Mouse (Mus musculus) left cerebral cortex, adult 2 months (tissue): ENCODE measurements around the gene Tspo. TPM values are rescaled to one million over a fixed set of nuclear protein-coding genes. Genes with fewer than 3 reads are reported as not detected.

Source experiments
- DNase-seq, 2 experiments: peaks; one replicate each; pipeline ENCODE4 v3.0.0; 2021 to 2022; ENCODE audit warnings: low spot score in 2 of 2, mixed read lengths in 1 of 2; ENCODE audit errors: extremely low spot score in 1 of 2
- H3K27ac ChIP-seq: fragments of 200-600 bp; 2 replicates; pipeline ENCODE4 v1.8.1; 2022
- H3K4me3 ChIP-seq: fragments of 200-600 bp; 2 replicates; pipeline ENCODE4 v1.8.1; 2022
- CTCF ChIP-seq: fragments of 200-600 bp; IDR thresholded peaks from 2 replicates; pipeline ENCODE4 v1.8.1; 2022; ENCODE audit warnings: antibody characterized with exemption, mild to moderate bottlenecking, moderate library complexity
- intact Hi-C: fragments of 180-260 bp; cut with DNase I; formaldehyde crosslinking; loops from one replicate; pipeline ENCODE4 v1.15.1; 2025
- total RNA-seq, 2 experiments: library from RNA; stranded (reverse); gene quantifications; 2 replicates each; pipeline ENCODE4 v1.2.3; 2021

The Tspo gene
- total RNA-seq, 2 experiments from 2014 or later: 5.6 to 7.9 TPM

DNA sequence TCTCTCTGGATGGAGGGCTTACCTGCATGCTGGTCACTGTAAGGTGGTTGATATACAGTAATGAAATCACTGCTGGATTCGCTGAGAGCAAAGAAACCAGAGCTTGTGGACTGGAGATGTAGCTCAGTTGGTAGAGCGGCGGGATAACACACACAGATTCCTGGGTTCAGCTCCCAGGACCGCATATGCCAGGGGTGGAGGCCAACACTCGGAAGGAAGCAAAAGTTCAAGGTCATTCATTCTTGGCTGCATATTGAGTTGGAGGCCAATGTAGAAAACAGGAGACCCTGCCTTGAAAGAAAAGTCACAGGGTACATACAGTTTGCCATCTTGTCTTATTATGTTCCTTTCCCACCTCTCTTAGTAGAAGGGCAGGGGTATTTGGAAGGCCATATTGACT is 33.6 kb upstream of the Tspo start:
- TF ChIP-seq CTCF: no peak
- DNase-seq: no peak
- no peak overlapping the region for H3K27ac ChIP-seq
- no peak overlapping the region for H3K4me3 ChIP-seq
- intact Hi-C loops: no loop called here

DNA sequence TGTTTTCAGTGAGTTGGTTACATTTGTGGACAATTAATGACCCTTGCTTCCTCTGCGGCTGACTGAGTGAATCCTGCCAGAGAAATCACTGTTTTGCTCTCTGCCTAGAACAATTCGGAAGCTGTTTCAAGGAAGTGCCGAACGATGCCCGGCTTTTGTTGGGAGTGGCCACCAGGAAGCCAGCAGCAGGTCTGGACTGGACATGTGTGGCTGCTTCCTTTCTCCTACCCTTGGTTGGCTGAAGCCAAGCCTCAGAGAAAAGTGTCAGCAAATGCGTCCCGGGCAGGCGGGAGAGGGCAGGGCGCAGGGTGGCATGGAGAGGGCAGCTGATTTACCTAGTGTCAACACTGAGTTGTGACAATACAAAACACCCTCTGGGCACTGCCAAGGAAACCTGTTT is 33.2 kb upstream of the Tspo start:
- DNase-seq: no peak
- Histone ChIP-seq H3K27ac (no peak overlapping the region), H3K4me3 (no peak overlapping the region)
- intact Hi-C loops: no loop called here
- TF ChIP-seq CTCF: no peak

GRCm38 (mm10) chr15:83530688-83531087 is 32.7 kb upstream of the Tspo start:
- no peak overlapping the region for H3K27ac ChIP-seq
- DNase-seq: no peak
- no peak overlapping the region for H3K4me3 ChIP-seq
- intact Hi-C loops: no loop called here
- TF ChIP-seq CTCF: no peak

DNA sequence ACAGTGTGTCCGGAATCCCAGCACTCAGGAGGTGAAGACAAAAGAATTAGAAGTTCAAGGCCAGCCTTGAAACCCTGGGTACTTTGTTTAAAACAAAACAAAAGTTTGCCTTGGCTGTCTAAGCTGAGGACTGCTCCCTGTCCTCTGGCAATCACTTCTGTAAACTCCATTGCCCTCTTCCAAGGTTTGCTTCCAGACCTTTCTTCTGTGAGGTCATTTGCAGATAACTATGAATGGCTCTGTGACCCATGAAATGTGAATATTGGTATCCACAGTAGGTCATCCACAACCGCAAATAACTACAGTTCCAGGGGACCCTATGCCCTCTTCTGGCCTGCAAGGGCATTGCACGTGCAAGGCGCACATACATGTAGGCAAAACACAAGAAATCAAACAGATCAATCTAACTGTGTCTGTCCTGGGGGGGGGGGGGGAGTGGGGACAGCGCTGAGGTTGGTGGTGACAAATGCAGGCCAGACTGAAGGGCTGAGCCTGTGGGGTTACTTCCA is 31.4 kb upstream of the Tspo start:
- intact Hi-C loops: no loop called here
- no peak for DNase-seq
- no peak overlapping the region for H3K4me3 ChIP-seq
- no peak overlapping the region for H3K27ac ChIP-seq
- peak; percentile 6; the same call in 1 of the 2 replicates for TF ChIP-seq CTCF

GRCm38 (mm10) chr15:83532606-83533005 is 30.8 kb upstream of the Tspo start:
- no peak overlapping the region for H3K4me3 ChIP-seq
- intact Hi-C loops: no loop called here
- no peak for DNase-seq
- H3K27ac ChIP-seq: no peak overlapping the region
- no peak for TF ChIP-seq CTCF

DNA sequence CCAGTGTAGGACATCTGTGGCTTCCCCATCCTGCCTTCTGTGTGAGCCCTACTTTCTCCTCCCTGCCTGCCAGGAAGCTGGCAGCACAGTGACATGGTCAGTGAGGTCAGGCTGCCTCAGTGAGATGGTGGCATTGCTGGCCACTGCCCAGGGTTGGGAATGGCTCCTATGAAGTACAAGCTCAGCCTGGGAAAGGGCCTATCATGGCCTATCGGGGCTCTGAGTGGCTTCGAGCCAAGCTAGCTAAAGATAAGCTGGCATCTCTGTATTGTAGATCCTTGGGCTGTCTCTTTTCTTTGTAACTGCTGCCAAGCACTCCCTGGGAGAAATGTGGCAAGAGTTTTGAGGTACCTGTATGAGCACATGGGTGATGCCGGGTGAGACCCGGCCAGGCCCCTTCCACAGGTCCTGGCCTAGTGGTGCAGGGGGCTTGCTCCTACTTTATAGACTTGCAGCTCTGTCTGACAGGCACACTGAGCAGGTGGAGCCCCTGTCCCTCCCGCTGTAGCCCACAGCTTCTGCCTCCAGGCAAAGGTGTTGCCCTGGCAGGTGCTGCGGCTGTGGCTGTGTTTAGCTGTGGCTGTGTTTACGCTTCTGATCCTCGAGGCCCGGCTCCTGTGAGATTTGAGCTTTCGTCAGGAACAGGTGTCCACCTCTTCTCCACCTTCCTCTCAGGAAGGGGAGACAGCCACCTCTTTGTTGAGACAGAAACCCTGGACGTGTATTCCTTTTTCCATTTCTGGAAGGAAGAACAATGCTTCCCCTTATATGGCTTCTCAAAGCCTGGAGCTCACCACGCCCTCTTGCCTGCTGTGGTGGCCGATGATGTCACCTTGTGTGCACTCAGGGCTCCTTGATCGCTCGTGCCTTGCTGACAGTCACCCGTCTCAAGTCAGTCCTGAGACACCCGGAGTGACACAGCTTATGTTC is 28.2 kb upstream of the Tspo start:
- intact Hi-C loops: no loop called here
- no peak overlapping the region for H3K27ac ChIP-seq
- no peak for TF ChIP-seq CTCF
- no peak overlapping the region for H3K4me3 ChIP-seq
- DNase-seq: no peak

DNA sequence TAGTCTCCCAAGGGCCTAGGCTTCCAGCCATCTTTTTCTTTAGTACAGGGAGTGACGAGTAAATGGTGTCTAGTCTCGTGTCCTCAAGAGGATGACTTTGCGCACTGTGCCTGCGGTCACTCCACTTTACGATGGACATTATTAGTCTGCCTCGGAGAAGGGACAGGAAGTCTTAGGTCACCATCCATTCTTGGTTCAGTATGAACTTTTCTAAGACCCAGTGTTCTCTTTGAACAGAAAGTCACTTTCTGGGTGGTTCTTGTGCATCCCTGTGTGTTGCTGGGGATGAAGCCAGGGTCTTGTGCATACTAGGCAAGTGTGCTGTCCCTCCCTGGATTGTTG is 27.5 kb upstream of the Tspo start:
- no peak for TF ChIP-seq CTCF
- no peak for DNase-seq
- intact Hi-C loops: no loop called here
- no peak overlapping the region for H3K4me3 ChIP-seq
- H3K27ac ChIP-seq: no peak overlapping the region

DNA sequence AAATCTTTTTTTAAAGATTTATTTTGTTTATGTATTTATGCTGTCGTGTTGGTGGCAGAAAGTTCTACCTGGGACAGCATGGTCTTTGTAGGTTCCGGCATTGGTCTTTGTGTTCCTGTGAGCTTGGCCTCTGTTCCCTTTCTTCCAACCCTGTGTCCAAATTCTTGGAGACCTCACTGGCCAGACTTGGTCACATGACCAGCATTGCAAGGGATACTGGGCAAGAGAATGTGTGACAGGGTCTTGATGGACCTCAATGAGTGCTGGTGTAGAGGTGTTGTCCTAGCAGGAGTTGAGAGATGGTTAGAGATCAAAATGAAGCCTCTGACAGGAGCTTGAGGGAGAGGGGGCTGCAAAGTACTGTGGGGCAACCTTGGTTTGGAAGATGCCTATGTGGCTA is 24.5 kb upstream of the Tspo start:
- no peak for TF ChIP-seq CTCF
- Histone ChIP-seq H3K4me3 (no peak overlapping the region), H3K27ac (no peak overlapping the region)
- intact Hi-C loops: no loop called here
- DNase-seq: no peak

DNA sequence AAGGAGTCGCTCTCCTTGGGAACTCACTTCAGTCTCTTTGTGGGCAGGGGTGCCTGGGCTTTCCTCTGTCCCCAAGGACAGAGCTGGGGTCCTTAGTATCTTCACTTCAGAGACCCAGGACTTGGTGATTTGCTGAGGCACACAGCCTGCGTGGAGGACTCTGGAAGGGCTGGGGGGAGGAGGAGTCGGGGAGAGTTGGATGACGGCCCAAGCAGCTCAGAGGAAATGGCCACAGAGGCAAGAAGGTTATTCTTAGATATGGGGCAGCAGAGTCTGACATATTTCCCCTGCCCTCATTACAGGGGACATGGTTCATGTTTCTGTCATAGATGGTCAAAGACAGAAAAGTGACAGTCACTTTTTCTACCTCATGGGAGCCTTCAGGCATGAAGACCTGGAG is 23.5 kb upstream of the Tspo start:
- H3K4me3 ChIP-seq: no peak overlapping the region
- intact Hi-C loops: no loop called here
- TF ChIP-seq CTCF: no peak
- H3K27ac ChIP-seq: no peak overlapping the region
- no peak for DNase-seq

DNA sequence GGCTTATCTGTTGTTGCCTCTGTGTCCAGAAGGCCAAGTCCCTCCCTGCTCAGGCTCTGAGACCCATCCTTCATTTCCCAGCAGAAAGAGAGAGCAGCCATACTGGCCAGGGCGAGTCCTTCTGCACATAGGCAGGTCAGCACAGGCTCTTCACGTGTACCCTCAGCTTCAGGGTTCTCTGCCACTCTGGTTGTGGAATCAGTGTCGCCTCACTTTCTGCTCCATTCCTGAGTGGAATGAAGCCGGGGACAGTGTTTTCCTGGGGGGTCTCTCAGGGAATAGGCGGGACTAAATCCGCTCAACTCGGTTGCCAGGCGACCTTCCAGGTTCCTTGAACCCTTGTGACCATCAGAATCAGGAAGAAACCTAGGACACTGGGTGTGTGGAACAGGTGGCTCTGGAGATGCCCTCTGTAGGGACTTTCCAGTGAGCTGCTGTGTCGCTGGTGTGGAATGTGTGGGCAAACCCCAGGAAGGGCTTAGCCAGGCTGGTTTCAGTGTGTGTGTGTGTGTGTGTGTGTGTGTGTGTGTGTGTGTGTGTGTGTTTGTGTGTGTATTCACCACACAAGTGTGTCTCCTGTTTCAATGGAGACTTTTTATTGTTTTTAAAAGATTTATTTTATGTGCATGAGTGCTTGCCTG is 21.6 kb upstream of the Tspo start:
- no peak for DNase-seq
- Histone ChIP-seq H3K27ac (no peak overlapping the region), H3K4me3 (no peak overlapping the region)
- intact Hi-C loops: no loop called here
- TF ChIP-seq CTCF: no peak

DNA sequence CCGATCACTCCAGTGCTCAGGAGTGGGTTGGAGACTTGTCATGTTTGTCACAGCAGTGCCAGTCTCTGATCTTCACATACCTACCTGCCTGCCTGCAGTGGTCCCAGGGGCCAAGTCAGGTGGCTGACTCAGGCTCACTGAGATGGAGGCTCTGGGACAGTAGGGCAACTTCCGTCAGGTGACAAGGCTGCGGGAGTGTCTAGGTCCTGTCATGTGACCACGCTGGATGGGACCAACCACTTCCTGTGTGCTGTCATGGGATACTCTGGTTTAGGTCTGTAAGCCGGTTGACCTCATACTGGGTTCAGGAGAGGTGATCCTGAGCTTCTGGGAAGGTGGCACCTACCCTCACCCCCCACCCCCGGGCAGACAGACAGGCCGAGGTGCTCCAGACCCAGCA is 17.4 kb upstream of the Tspo start:
- Histone ChIP-seq H3K4me3 (no peak overlapping the region), H3K27ac (no peak overlapping the region)
- intact Hi-C loops: no loop called here
- no peak for TF ChIP-seq CTCF
- DNase-seq: no peak

DNA sequence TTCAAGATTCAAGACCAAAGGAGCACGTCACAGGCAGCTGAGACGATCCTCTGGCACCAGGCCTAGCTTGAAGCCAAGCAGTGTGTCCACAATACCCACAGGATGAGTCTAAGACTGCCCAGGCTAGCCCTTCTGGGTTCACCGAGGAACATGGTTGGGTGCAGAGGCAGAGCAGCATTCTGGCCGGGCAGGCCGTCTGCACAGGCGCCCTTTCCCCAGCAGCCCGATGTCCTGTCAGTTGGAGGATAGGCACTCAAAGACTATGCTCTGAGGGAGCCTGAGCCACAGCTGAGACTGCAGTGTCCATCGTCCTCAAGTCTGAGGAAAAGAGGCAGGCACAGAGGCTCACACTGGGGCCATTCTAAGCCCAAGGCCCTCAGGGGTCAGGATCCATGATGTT is 16.2 kb upstream of the Tspo start:
- Histone ChIP-seq H3K4me3 (no peak overlapping the region), H3K27ac (no peak overlapping the region)
- DNase-seq: no peak
- TF ChIP-seq CTCF: no peak
- intact Hi-C loops: no loop called here
